Mouse (Mus musculus) embryonic fibroblast, embryonic 13.5 days (primary cell): ENCODE results near the gene Farp2. TPM values are rescaled to one million over a fixed set of nuclear protein-coding genes. Genes with fewer than 3 reads are reported as not detected.

ENCODE experiments used
- H3K27ac ChIP-seq: 2 replicates; pipeline ENCODE4 v1.5.1; 2012; ENCODE audit warnings: low read length, control low read depth, inconsistent platforms; ENCODE audit not compliant: insufficient read depth
- H3K4me1 ChIP-seq: 2 replicates; pipeline ENCODE4 v1.6.1; 2011; ENCODE audit warnings: low read length; ENCODE audit not compliant: control insufficient read depth, insufficient read depth
- H3K4me3 ChIP-seq: 2 replicates; pipeline ENCODE4 v1.5.1; 2011; ENCODE audit warnings: mild to moderate bottlenecking, control low read depth, low read length; ENCODE audit not compliant: insufficient read depth
- CTCF ChIP-seq: IDR thresholded peaks from 2 replicates; pipeline ENCODE4 v1.5.1; 2011; ENCODE audit warnings: mild to moderate bottlenecking, control low read depth, low read length, moderate library complexity, borderline replicate concordance; ENCODE audit not compliant: insufficient read depth
- POLR2A ChIP-seq: IDR thresholded peaks from 2 replicates; pipeline ENCODE4 v1.6.1; 2011; ENCODE audit warnings: low read depth, mild to moderate bottlenecking, control low read depth, low read length, moderate library complexity
- polyA plus RNA-seq: library from polyadenylated mRNA; stranded (reverse); fragments of >200 nt; gene quantifications from 2 replicates; pipeline ENCODE4 v1.2.4, GENCODE M21; 2011; ENCODE audit warnings: low read depth; ENCODE audit not compliant: missing spikeins, insufficient read length

Gene Farp2
- polyA plus RNA-seq, 1 experiment, result 47.7 TPM

DNA sequence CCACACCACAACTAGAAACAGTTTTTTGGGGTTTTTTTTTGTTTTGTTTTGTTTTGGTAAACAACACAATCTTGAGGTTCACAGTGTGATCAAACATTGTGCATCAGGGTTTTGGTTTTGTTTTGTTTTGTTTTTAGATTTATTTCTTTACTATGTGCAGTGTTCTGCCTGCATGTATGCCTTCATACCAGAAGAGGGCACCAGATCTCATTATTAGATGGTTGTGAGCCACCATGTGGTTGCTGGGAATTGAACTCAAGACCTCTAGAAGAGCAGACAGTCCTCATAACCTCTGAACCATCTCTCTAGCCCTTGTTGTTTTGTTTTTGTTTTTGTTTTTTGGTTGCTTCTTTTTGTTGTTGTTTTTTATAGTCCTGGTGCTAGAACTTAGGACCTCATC, 82.1 kb downstream of the Farp2 start:
- no peak for TF ChIP-seq CTCF
- no peaks in the 10 kb centered on the region for H3K4me1 ChIP-seq

GRCm38 (mm10) chr1:93595916-93596315, 84.0 kb downstream of the Farp2 start:
- Histone ChIP-seq H3K4me1 (no peaks in the 10 kb centered on the region), H3K4me3 (no peak overlapping the region), H3K27ac (no peak overlapping the region)
- TF ChIP-seq POLR2A (no peak), CTCF (no peak)

More for the DNA sequence above, 82.1 kb downstream of the Farp2 start:
- Histone ChIP-seq H3K27ac (no peak overlapping the region), H3K4me3 (no peak overlapping the region)

DNA sequence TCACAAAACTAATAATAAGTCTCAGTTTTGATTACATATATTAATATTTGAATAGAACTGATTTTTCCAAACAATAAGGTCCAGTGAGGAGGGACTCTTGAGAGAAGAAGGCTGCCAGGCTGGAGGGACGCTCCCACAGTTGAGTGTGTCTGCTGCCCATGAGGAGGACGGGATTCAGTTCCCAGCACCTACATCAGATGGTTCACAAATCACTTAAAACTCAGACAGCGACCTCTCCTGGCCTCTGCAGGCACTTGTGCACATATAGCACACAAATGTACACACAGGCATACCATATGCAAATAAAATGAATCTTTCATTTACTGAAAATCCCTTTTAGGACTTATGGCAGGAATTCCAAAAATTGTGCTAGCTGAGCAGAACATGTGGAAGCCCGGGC, 91.0 kb downstream of the Farp2 start:
- TF ChIP-seq CTCF (no peak), POLR2A (no peak)
- H3K4me1 ChIP-seq, result no peaks in the 10 kb centered on the region
- no peak overlapping the region for H3K4me3 ChIP-seq
- no peak overlapping the region for H3K27ac ChIP-seq

DNA sequence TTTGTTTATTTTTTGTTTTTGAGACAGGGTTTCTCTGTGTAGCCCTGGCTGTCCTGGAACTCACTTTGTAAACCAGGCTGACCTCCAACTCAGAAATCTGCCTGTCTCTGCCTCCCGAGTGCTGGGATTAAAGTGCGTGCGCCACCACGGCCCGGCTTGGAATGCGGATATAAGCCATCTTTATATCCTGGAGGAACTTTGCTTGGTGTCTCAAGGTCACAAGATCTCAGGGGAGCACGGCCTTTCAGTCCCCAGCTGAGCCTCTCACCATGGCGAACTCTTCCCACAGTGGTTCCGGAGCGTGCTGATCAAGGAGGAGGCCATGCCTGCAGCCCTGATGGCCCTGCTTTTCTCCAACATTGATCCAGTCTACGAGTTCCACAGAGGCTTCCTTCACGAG, 92.0 kb downstream of the Farp2 start:
- H3K27ac ChIP-seq, result no peak overlapping the region

GRCm38 (mm10) chr1:93607090-93608083, 95.5 kb downstream of the Farp2 start:
- no peak overlapping the region for H3K4me3 ChIP-seq
- TF ChIP-seq CTCF (no peak), POLR2A (no peak)
- H3K27ac ChIP-seq, result no peak overlapping the region
- H3K4me1 ChIP-seq, result no peaks in the 10 kb centered on the region

More for the DNA sequence above, 92.0 kb downstream of the Farp2 start:
- no peak overlapping the region for H3K4me3 ChIP-seq
- TF ChIP-seq CTCF, result no peak
- no peak for TF ChIP-seq POLR2A
- H3K4me1 ChIP-seq, result no peaks in the 10 kb centered on the region

GRCm38 (mm10) chr1:93608696-93609245, 96.9 kb downstream of the Farp2 start:
- no peak overlapping the region for H3K4me3 ChIP-seq

DNA sequence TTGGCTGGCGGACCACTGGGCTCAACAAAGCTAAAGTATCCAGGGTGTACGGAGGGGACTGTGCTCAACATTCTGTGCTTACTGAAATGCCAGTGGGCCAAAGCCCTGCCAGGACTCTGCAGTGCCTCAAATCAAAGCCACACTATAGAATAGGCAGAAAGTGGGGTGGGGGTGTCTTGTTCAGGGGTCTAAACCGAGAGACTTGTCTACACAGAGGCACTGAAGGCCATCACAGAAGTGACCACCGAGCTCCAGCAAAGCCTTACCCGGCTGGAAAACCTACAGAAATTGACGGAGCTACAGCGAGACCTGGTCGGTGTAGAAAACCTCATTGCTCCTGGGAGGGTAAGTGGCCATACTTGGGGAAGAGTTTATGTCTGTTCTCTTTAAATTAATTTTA, 97.9 kb downstream of the Farp2 start:
- no peak for TF ChIP-seq POLR2A
- no peak for TF ChIP-seq CTCF
- Histone ChIP-seq H3K4me3 (no peak overlapping the region), H3K27ac (no peak overlapping the region), H3K4me1 (no peaks in the 10 kb centered on the region)

More at GRCm38 (mm10) chr1:93608696-93609245, 96.9 kb downstream of the Farp2 start:
- Histone ChIP-seq H3K4me1 (no peaks in the 10 kb centered on the region), H3K27ac (no peak overlapping the region)
- TF ChIP-seq POLR2A (no peak), CTCF (no peak)

DNA sequence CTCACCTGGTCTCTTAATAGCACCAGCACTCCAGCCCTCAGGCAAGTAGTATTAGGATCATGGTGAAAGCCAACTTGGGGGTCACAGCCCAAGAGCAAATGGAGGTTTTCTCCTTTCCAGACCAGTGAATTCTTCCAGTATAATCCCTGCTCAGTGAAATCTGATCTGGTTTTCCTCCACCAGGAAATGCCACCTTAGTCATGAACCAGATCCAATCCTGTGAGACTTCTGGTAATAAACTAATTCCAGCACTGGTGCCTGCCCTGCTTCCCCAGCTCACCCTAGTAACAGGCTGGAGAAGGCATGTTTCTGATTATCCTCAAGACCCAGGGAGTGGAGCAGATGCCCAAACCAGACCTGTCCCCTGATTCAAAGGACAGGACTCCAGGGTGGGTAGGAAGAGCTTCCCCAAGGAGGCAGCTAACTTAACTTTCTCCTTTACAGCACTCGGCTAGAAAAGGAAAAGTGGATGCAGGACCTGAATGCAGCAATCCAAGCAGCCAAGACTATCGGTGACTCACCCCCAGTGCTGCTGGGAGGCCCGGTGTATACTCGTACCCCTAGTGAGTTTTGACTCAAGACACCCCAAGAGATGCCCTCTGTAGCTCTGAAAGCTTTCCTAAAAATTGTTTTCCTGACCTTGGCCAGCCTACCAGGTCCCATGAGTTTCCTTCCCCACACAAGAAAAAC, 106.3 kb downstream of the Farp2 start:
- Histone ChIP-seq H3K4me3 (no peak overlapping the region), H3K4me1 (peaks cover 9% of the 10 kb centered on the region; the same call in 1 of the 2 replicates), H3K27ac (peak overlapping the region; percentile 82)
- no peak for TF ChIP-seq CTCF
- no peak for TF ChIP-seq POLR2A

GRCm38 (mm10) chr1:93618948-93619347, 107.1 kb downstream of the Farp2 start:
- Histone ChIP-seq H3K4me1 (peaks cover 9% of the 10 kb centered on the region; the same call in 1 of the 2 replicates), H3K27ac (peak overlapping the region; percentile 82), H3K4me3 (no peak overlapping the region)
- TF ChIP-seq CTCF (no peak), POLR2A (no peak)
